Mouse (Mus musculus) inflammation-experienced regulatory T-cells, adult 6 months (primary cell): ENCODE measurements around the gene B3galnt2. TPM values are rescaled to one million over a fixed set of nuclear protein-coding genes. Genes with fewer than 3 reads are reported as not detected.
"Not testable (repeated sequence)": the region's sequence is repeated elsewhere in the genome, so short reads cannot be mapped to it uniquely, and the experiment has no call there.

ENCODE experiments used
- ATAC-seq: one replicate; pipeline ENCODE4 v1.8.0; 2017
- polyA plus RNA-seq, 3 experiments: library from polyadenylated mRNA; unstranded; fragments of 100-300 nt; shearing (Covaris generic); gene quantifications; one replicate each; pipeline ENCODE4 v1.2.1; 2017

The B3galnt2 gene
- polyA plus RNA-seq, 3 experiments from 2014 or later, result 8.9 to 12.7 (median 11.7) TPM

- ATAC-seq, result peak; percentile 92
These were observed 57.3 kb downstream of the B3galnt2 start for GRCm38 (mm10) chr13:14011454-14011995.

DNA sequence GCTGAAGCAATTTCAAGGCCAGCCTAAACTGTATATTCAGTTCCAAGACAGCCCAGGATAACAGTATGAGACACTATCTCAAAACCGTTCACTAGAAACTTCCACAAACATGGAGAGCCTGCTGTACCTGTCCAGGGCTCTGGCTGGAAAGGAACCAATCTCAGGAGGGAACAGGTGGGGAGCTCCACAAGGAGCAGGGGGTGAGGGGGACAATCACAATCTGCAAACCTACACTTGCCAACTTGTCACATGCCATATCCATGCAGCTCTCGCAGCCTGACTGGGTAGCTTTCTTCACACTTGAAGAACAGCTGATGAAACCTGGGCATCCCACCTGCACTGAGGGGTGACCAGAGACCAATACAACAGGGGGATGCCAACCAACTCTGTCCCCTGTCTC is 59.7 kb downstream of the B3galnt2 start:
- no peak for ATAC-seq

DNA sequence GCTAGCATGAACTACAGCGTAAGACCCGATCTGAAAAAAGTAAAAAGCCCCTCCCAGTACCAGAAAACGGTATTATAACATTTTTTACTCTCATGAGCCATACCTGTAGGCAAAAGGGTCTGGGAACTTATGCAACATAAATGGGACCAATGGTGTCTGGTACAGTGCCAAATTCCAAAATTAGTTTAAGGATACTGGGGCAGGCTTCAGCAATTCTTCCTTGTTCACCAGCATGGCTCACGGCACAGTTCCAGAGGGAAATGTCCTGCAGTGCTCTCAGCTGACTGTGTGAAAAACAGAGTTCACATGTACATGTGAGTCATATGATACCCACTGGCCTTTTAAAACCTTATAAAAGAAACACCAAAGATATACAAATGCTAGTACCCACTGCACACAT is 60.3 kb downstream of the B3galnt2 start:
- no peak for ATAC-seq

DNA sequence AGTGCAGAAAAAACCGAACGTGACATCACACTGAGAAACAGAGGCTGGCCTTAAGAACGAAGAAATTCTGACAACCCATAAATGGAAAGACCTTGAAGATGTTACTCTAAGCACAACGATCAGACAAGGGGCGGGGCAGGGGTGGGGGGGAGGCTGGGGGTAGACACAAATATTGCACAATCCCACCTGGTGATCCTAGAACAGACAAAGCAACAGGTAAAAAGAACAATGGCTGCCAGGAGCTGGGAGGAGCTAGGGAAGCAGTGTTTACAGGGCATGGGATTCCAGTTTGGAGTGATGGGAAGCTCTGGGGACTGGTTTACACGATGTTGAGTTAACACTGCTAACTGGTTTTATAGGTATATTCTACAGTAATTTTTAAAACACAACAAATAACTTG is 61.3 kb downstream of the B3galnt2 start:
- no peak for ATAC-seq

- ATAC-seq, result no peak
These were observed 64.0 kb downstream of the B3galnt2 start for GRCm38 (mm10) chr13:14018283-14018682.

GRCm38 (mm10) chr13:14018852-14019251 is 64.6 kb downstream of the B3galnt2 start:
- ATAC-seq, result no peak

GRCm38 (mm10) chr13:14021417-14021816 is 67.1 kb downstream of the B3galnt2 start:
- ATAC-seq, result not testable (repeated sequence)

DNA sequence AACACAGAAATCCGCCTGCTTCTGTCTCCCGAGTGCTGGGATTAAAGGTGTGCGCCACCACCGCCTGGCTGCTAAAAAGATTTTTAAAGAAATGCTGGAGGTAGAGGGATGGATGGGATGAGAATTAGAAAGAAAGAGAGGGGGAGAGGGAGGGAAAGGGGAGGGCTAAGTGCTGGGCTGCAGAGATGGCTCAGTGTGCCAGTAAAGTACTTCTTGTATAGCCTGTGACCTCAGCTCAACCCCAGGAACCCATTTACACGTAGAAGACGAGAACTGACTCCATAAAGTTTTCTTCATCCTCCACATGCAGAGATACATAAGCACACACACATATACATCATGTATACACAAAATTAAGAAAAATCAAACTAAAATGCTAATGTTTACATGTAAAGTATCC is 71.3 kb downstream of the B3galnt2 start:
- ATAC-seq, result no peak

DNA sequence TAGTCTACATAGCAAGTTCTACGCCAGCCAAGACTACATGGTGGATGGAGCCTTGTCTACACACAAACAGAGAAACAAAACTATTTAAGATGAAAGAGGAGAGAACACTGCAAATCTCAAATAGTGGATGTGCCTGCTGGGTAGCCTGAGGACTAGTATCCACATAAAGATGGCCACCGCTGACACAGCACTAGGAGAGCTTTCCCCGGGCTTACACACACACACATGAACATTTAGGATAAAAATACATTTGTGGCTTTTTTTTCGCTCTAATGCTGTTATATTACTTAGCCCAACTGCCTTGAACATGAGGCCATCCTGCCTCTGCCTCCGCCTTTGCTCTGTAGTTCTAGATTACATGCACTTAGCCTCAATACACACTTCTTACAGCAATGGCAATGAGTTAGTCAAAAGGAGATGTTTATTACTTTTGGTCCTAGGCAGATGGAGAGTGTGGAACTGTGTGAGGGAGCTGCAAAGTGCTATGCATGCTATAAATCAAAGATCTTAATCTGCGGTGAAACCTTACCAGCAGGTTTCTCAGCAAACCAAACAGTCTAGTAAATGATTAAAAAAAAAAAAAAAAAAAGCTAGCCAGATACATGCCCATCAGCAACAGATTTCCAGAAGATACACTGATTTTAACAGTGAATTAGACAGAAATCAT is 72.0 kb downstream of the B3galnt2 start:
- ATAC-seq, result no peak

GRCm38 (mm10) chr13:14033309-14034072 is 79.2 kb downstream of the B3galnt2 start:
- ATAC-seq, result no peak

GRCm38 (mm10) chr13:14034073-14034348 is 79.7 kb downstream of the B3galnt2 start:
- no peak for ATAC-seq

- ATAC-seq, result not testable (repeated sequence)
These were observed 81.1 kb downstream of the B3galnt2 start for GRCm38 (mm10) chr13:14035352-14035751.

- no peak for ATAC-seq
These were observed 81.8 kb downstream of the B3galnt2 start for GRCm38 (mm10) chr13:14035875-14036630.

- no peak for ATAC-seq
These were observed 84.6 kb downstream of the B3galnt2 start for GRCm38 (mm10) chr13:14038911-14039291.

DNA sequence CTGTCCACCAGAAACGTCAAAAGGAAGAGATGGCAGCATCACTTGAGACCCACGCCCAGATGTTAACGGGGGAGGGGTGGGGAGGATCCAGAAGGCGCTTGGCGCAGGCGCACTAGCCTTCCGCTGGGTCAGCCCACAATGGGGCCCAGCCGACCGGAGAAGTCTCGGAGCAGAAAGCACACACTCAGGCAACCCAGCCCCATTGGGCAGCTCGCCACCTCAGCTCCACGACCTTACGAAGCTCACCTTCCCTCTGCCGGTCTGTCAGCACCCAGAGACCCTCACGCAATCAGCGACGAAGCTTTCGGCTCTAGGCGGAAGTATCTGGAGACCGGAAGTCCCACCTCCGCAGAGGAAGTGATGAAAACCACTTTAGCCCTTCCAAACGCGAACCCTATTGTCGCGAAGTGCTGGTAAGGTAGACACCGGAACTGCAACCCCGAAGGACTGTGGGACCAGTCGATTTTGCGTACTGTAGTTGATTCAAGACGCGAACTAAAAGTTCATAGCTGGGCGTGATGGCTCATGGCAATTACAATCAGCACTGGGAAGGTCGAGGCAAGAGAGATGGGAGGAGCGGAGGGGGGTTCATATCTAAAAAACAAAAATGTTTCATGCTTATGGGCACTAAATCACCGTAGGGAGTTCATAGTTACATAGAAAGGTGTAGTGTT is 85.2 kb downstream of the B3galnt2 start, which contains the start of gene Tbce:
Gene Tbce (minus strand): TSS at position 347 of the 674 bp plus-strand sequence.
- peak; percentile 99 for ATAC-seq

DNA sequence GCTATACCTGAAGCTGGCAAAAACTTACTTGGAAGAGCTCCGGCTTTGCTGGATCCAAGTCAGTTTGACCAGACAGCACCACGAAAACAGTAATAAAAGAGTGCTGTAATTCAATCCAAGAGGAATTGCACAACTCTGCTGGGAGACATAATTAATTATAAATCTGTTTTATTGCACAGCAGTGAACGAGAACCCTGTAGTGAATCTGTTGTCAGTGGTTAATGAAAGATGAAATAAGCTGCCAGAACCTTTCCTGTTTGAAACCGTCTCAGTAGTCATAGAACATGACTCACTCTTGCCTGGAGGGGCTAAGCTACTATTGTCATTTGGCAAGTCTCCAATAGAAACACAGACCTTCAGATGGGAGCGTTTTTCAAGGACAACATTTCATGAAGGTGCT is 85.9 kb downstream of the B3galnt2 start:
- ATAC-seq, result no peak

GRCm38 (mm10) chr13:14043851-14044250 is 89.6 kb downstream of the B3galnt2 start:
- ATAC-seq, result no peak

DNA sequence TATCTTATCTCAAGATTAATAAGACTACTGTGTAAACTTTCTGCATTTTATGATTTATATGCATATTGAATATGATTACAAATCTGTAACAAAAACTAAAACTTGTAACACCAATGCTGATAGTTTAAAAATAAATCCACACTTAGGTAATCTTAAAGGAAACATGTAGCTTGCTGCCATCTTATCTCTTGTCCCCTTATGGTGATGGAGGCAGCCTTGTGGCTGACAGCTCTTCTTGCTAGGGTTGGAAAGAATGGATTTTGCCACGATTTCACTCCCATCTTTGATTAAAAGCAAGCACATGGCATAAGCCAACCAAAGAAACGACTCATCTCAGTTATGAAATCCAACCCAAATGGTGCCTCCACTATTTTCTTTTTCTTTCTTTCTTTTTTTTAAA is 90.3 kb downstream of the B3galnt2 start:
- ATAC-seq, result no peak
